Mouse (Mus musculus) hindbrain, embryonic 11.5 days (tissue): ENCODE measurements around the gene 3110082I17Rik. TPM values are rescaled to one million over a fixed set of nuclear protein-coding genes. Genes with fewer than 3 reads are reported as not detected.

Source experiments
- ATAC-seq: fragments of 200-750 bp; cut with Nextera tagmentation; 2 replicates; pipeline ENCODE4 v1.8.0; 2017; ENCODE audit warnings: mild to moderate bottlenecking, moderate TSS enrichment, moderate library complexity; ENCODE audit not compliant: low FRiP score
- DNase-seq: peaks from one replicate; pipeline ENCODE4 v3.0.0-alpha.2; 2015; ENCODE audit warnings: low spot score
- H3K27ac ChIP-seq: fragments of 300-500 bp; sonication (generic); 2 replicates; pipeline ENCODE4 v1.5.1; 2014; ENCODE audit warnings: mild to moderate bottlenecking, low read depth, low read length
- H3K27me3 ChIP-seq: fragments of 300-500 bp; sonication (generic); 2 replicates; pipeline ENCODE4 v1.6.1; 2014; ENCODE audit warnings: mild to moderate bottlenecking, low read length, moderate library complexity, mixed read lengths; ENCODE audit not compliant: control insufficient read depth, insufficient read depth
- H3K36me3 ChIP-seq: fragments of 300-500 bp; sonication (generic); 2 replicates; pipeline ENCODE4 v1.6.1; 2014; ENCODE audit warnings: mild to moderate bottlenecking, low read length, moderate library complexity, mixed read lengths; ENCODE audit not compliant: control insufficient read depth, insufficient read depth
- H3K4me1 ChIP-seq: fragments of 300-500 bp; sonication (generic); replicated peaks from 2 replicates; pipeline ENCODE4 v1.6.1; 2014; ENCODE audit warnings: low read length, mixed read lengths; ENCODE audit not compliant: control insufficient read depth, insufficient read depth
- H3K4me2 ChIP-seq: fragments of 300-500 bp; sonication (generic); replicated peaks from 2 replicates; pipeline ENCODE4 v1.6.1; 2014; ENCODE audit warnings: mild to moderate bottlenecking, low read depth, low read length
- H3K4me3 ChIP-seq: fragments of 300-500 bp; sonication (generic); 2 replicates; pipeline ENCODE4 v1.5.1; 2014; ENCODE audit warnings: low read depth, low read length
- H3K9ac ChIP-seq: fragments of 300-500 bp; sonication (generic); 2 replicates; pipeline ENCODE4 v1.6.1; 2014; ENCODE audit warnings: low read depth, low read length
- H3K9me3 ChIP-seq: fragments of 300-500 bp; sonication (generic); 2 replicates; pipeline ENCODE4 v1.6.1; 2016; ENCODE audit warnings: low read length; ENCODE audit not compliant: control insufficient read depth
- WGBS: fragments of 180-500 bp; shearing (Covaris S2); extraction: QIAGEN DNeasy Blood & Tissue Kit; methylation state at CpG from one replicate; pipeline ENCODE4 v1.1.7; 2014; 5-methylcytosine and 5-hydroxymethylcytosine counted together
- polyA plus RNA-seq: library from polyadenylated mRNA; unstranded; fragments of >200 nt; fragmentation: Nextera tagmentation; extraction: Ambion mirVana; gene quantifications from 2 replicates; pipeline ENCODE4 v1.2.1, GENCODE M21; 2014

3110082I17Rik gene
- polyA plus RNA-seq, 1 experiment from 2014 or later: 29.2 TPM

- no peak overlapping the region for H3K4me2 ChIP-seq
- no peaks in the 10 kb centered on the region for H3K9me3 ChIP-seq
- H3K4me1 ChIP-seq: no peaks in the 10 kb centered on the region
- no peaks in the 10 kb centered on the region; the same call in 1 of the 2 replicates for H3K36me3 ChIP-seq
- no peak overlapping the region for H3K4me3 ChIP-seq
- DNase-seq (no peak), ATAC-seq (no peak)
- no peaks in the 10 kb centered on the region for H3K27me3 ChIP-seq
- no peak overlapping the region for H3K27ac ChIP-seq
- H3K9ac ChIP-seq: no peak overlapping the region
- WGBS: 77% methylated on average over 4 of the region's 4 CpGs
These were observed 6.5 kb upstream of the 3110082I17Rik start for GRCm38 (mm10) chr5:139466801-139467200.

- WGBS: 78% methylated on average over 2 of the region's 2 CpGs
- Histone ChIP-seq H3K36me3 (no peaks in the 10 kb centered on the region), H3K27me3 (no peaks in the 10 kb centered on the region), H3K4me3 (no peak overlapping the region), H3K27ac (no peak overlapping the region), H3K9me3 (no peaks in the 10 kb centered on the region), H3K4me2 (no peak overlapping the region), H3K4me1 (no peaks in the 10 kb centered on the region), H3K9ac (no peak overlapping the region)
- DNase-seq (no peak), ATAC-seq (no peak)
These were observed 6.0 kb upstream of the 3110082I17Rik start for GRCm38 (mm10) chr5:139466373-139466772.

- H3K27me3 ChIP-seq: no peaks in the 10 kb centered on the region
These were observed 4.5 kb upstream of the 3110082I17Rik start for GRCm38 (mm10) chr5:139464874-139465273.

GRCm38 (mm10) chr5:139459938-139460337 lies 389 bp downstream of the 3110082I17Rik start:
- DNase-seq: no peak
- Histone ChIP-seq H3K27me3 (no peaks in the 10 kb centered on the region), H3K27ac (no peak overlapping the region), H3K4me3 (peak overlapping the region; percentile 70), H3K9me3 (no peaks in the 10 kb centered on the region), H3K4me1 (no peaks in the 10 kb centered on the region; the same call in 1 of the 2 replicates), H3K9ac (peak overlapping the region; percentile 49; the same call in 1 of the 2 replicates), H3K36me3 (no peaks in the 10 kb centered on the region), H3K4me2 (peak overlapping the region; percentile 80)
- WGBS: 9% methylated on average over 10 of the region's 10 CpGs
- no peak for ATAC-seq

More at GRCm38 (mm10) chr5:139464874-139465273, 4.5 kb upstream of the 3110082I17Rik start:
- DNase-seq (no peak), ATAC-seq (no peak)
- Histone ChIP-seq H3K27ac (no peak overlapping the region), H3K4me3 (no peak overlapping the region), H3K9ac (no peak overlapping the region), H3K9me3 (no peaks in the 10 kb centered on the region), H3K36me3 (no peaks in the 10 kb centered on the region), H3K4me2 (no peak overlapping the region), H3K4me1 (no peaks in the 10 kb centered on the region)
- WGBS: 76% methylated on average over 4 of the region's 4 CpGs

- ATAC-seq: no peak
- H3K27ac ChIP-seq: no peak overlapping the region
- no peak overlapping the region for H3K4me2 ChIP-seq
- H3K9ac ChIP-seq: no peak overlapping the region
- WGBS: 92% methylated on average over 8 of the region's 8 CpGs
- no peak overlapping the region for H3K4me3 ChIP-seq
- no peaks in the 10 kb centered on the region for H3K36me3 ChIP-seq
- no peak for DNase-seq
- H3K9me3 ChIP-seq: no peaks in the 10 kb centered on the region
- H3K4me1 ChIP-seq: no peaks in the 10 kb centered on the region; the same call in 1 of the 2 replicates
- H3K27me3 ChIP-seq: no peaks in the 10 kb centered on the region
These were observed 3.1 kb downstream of the 3110082I17Rik start for GRCm38 (mm10) chr5:139457241-139457640.

- no peak overlapping the region for H3K27ac ChIP-seq
- no peak overlapping the region for H3K4me3 ChIP-seq
- H3K9me3 ChIP-seq: no peaks in the 10 kb centered on the region
- 95% methylated on average over 12 of the region's 12 CpGs for WGBS
- H3K4me2 ChIP-seq: no peak overlapping the region
- ATAC-seq (no peak), DNase-seq (no peak)
- no peaks in the 10 kb centered on the region for H3K27me3 ChIP-seq
- no peaks in the 10 kb centered on the region for H3K36me3 ChIP-seq
- no peaks in the 10 kb centered on the region; the same call in 1 of the 2 replicates for H3K4me1 ChIP-seq
- no peak overlapping the region for H3K9ac ChIP-seq
These were observed 5.2 kb downstream of the 3110082I17Rik start for GRCm38 (mm10) chr5:139455166-139455565.

- no peak for DNase-seq
- no peaks in the 10 kb centered on the region for H3K36me3 ChIP-seq
- ATAC-seq: no peak
- no peak overlapping the region for H3K27ac ChIP-seq
- H3K4me1 ChIP-seq: no peaks in the 10 kb centered on the region
- no peak overlapping the region for H3K4me3 ChIP-seq
- no peaks in the 10 kb centered on the region for H3K9me3 ChIP-seq
- no peaks in the 10 kb centered on the region for H3K27me3 ChIP-seq
- H3K9ac ChIP-seq: no peak overlapping the region
- WGBS: 91% methylated on average over 10 of the region's 10 CpGs
- no peak overlapping the region for H3K4me2 ChIP-seq
These were observed 7.3 kb downstream of the 3110082I17Rik start for GRCm38 (mm10) chr5:139453031-139453430.

- H3K9me3 ChIP-seq: no peaks in the 10 kb centered on the region
- H3K36me3 ChIP-seq: no peaks in the 10 kb centered on the region
- H3K27me3 ChIP-seq: no peaks in the 10 kb centered on the region
- no peak overlapping the region for H3K4me2 ChIP-seq
- no peak overlapping the region for H3K9ac ChIP-seq
- DNase-seq: peak; percentile 44
- 25% methylated on average over 4 of the region's 4 CpGs for WGBS
- H3K4me1 ChIP-seq: no peaks in the 10 kb centered on the region
- peak; percentile 84 for ATAC-seq
- H3K27ac ChIP-seq: peak overlapping the region; percentile 77
- H3K4me3 ChIP-seq: no peak overlapping the region
These were observed 10.4 kb downstream of the 3110082I17Rik start for GRCm38 (mm10) chr5:139449926-139450325.

- Histone ChIP-seq H3K9ac (no peak overlapping the region), H3K4me1 (no peaks in the 10 kb centered on the region), H3K27ac (peak overlapping the region; percentile 77), H3K4me3 (no peak overlapping the region), H3K36me3 (no peaks in the 10 kb centered on the region), H3K9me3 (no peaks in the 10 kb centered on the region), H3K4me2 (no peak overlapping the region), H3K27me3 (no peaks in the 10 kb centered on the region)
- DNase-seq (peak; percentile 18), ATAC-seq (peak; percentile 66)
- 36% methylated on average over 5 of the region's 5 CpGs for WGBS
These were observed 11.1 kb downstream of the 3110082I17Rik start for GRCm38 (mm10) chr5:139449161-139449791.
